Mouse (Mus musculus) CH12.LX (cell line): Measurements from ENCODE around the gene Trim17. TPM values are rescaled to one million over a fixed set of nuclear protein-coding genes. Genes with fewer than 3 reads are reported as not detected.

ENCODE experiments used
- DNase-seq: peaks from one replicate; pipeline ENCODE4 v3.0.0-alpha.2; 2013; ENCODE audit errors: extremely low read depth
- H3K27ac ChIP-seq: 2 replicates; pipeline ENCODE4 v1.5.1; 2012; ENCODE audit warnings: low read depth, mild to moderate bottlenecking, control low read depth, moderate library complexity; ENCODE audit not compliant: insufficient read depth
- H3K27me3 ChIP-seq: replicated peaks from 2 replicates; pipeline ENCODE3; 2012; ENCODE audit warnings: inconsistent platforms
- H3K36me3 ChIP-seq, 2 experiments: replicated peaks in 1 of 2; 2 replicates each; pipeline versions ENCODE3 to v1.6.1; 2012; ENCODE audit warnings: inconsistent platforms in 1 of 2, low read length in 1 of 2, mild to moderate bottlenecking in 1 of 2, mixed read lengths in 1 of 2, moderate library complexity in 1 of 2; ENCODE audit not compliant: control insufficient read depth in 1 of 2, insufficient read depth in 1 of 2
- H3K4me1 ChIP-seq, 2 experiments: 2 replicates each; pipeline ENCODE4 v1.6.1; 2012; ENCODE audit warnings: inconsistent platforms in 1 of 2, moderate library complexity in 1 of 2; ENCODE audit not compliant: insufficient read depth in 2 of 2, control insufficient read depth in 1 of 2
- H3K4me2 ChIP-seq: 2 replicates; pipeline ENCODE4 v1.6.1; 2012; ENCODE audit warnings: low read depth, mild to moderate bottlenecking, control low read depth; ENCODE audit not compliant: poor library complexity, insufficient read depth, severe bottlenecking
- H3K4me3 ChIP-seq, 3 experiments: fragments of 150-350 bp in 1 of 3; sonication (generic) in 1 of 3; replicated peaks in 1 of 3; 2 replicates each; pipeline versions ENCODE3 to v1.5.1; 2011 to 2012; ENCODE audit warnings: low read depth in 2 of 3, low read length in 2 of 3, mild to moderate bottlenecking in 2 of 3, moderate library complexity in 2 of 3, control low read depth in 1 of 3, improper control_type of control experiment in 1 of 3, inconsistent platforms in 1 of 3, mixed read lengths in 1 of 3; ENCODE audit not compliant: poor library complexity in 1 of 3
- H3K79me2 ChIP-seq: replicated peaks from 2 replicates; pipeline ENCODE4 v1.6.1; 2012; ENCODE audit warnings: mild to moderate bottlenecking, moderate library complexity; ENCODE audit not compliant: control insufficient read depth, poor library complexity, insufficient read depth, severe bottlenecking; ENCODE audit errors: extremely low read depth
- H3K9ac ChIP-seq: 2 replicates; pipeline ENCODE4 v1.6.1; 2012; ENCODE audit warnings: low read depth, mild to moderate bottlenecking, control low read depth, moderate library complexity; ENCODE audit not compliant: insufficient read depth
- H3K9me3 ChIP-seq: replicated peaks from 2 replicates; pipeline ENCODE3; 2012; ENCODE audit warnings: low read length, inconsistent platforms, mixed read lengths
- E2F4 ChIP-seq: IDR thresholded peaks from 2 replicates; pipeline ENCODE4 v1.6.1; 2011; ENCODE audit warnings: low read depth, low read length, improper control_type of control experiment; ENCODE audit not compliant: insufficient replicate concordance
- ELF1 ChIP-seq: IDR thresholded peaks from 2 replicates; pipeline ENCODE4 v1.6.1; 2014; ENCODE audit warnings: low read depth, mild to moderate bottlenecking, inconsistent platforms, low read length, improper control_type of control experiment
- GABPA ChIP-seq: IDR thresholded peaks from 2 replicates; pipeline ENCODE4 v1.6.1; 2012; ENCODE audit warnings: low read depth, low read length, improper control_type of control experiment, inconsistent platforms; ENCODE audit not compliant: insufficient replicate concordance
- JUN ChIP-seq: IDR thresholded peaks from 2 replicates; pipeline ENCODE4 v1.6.1; 2011; ENCODE audit warnings: low read depth, mild to moderate bottlenecking, low read length, improper control_type of control experiment, moderate library complexity; ENCODE audit not compliant: insufficient read depth
- MAX ChIP-seq: IDR thresholded peaks from 2 replicates; pipeline ENCODE4 v1.6.1; 2011; ENCODE audit warnings: low read length, improper control_type of control experiment
- MAZ ChIP-seq: IDR thresholded peaks from 2 replicates; pipeline ENCODE4 v1.6.1; 2012; ENCODE audit warnings: low read depth, mild to moderate bottlenecking, inconsistent platforms, low read length, improper control_type of control experiment, moderate library complexity
- MEF2A ChIP-seq: IDR thresholded peaks from 2 replicates; pipeline ENCODE4 v1.6.1; 2014; ENCODE audit warnings: low read depth, mild to moderate bottlenecking, inconsistent platforms, low read length, improper control_type of control experiment, borderline replicate concordance
- PAX5 ChIP-seq: IDR thresholded peaks from 2 replicates; pipeline ENCODE4 v1.6.1; 2012; ENCODE audit warnings: low read length, inconsistent platforms, mixed read lengths
- UBTF ChIP-seq: IDR thresholded peaks from 2 replicates; pipeline ENCODE4 v1.6.1; 2012; ENCODE audit warnings: low read depth, mild to moderate bottlenecking, inconsistent platforms, low read length, improper control_type of control experiment, moderate library complexity
- USF2 ChIP-seq: conservative IDR thresholded peaks from 2 replicates; pipeline ENCODE4 v1.6.1; 2011; ENCODE audit warnings: low read depth, low read length, improper control_type of control experiment
- ZKSCAN1 ChIP-seq: IDR thresholded peaks from 2 replicates; pipeline ENCODE4 v1.6.1; 2012; ENCODE audit warnings: low read depth, inconsistent platforms, low read length, improper control_type of control experiment, borderline replicate concordance
- ZMIZ1 ChIP-seq: IDR thresholded peaks from 2 replicates; pipeline ENCODE4 v1.6.1; 2012; ENCODE audit warnings: low read depth, mild to moderate bottlenecking, inconsistent platforms, low read length, improper control_type of control experiment
- dilution Hi-C: fragments of 300-500 bp; cut with MboI; formaldehyde crosslinking; loops from 2 replicates; pipeline ENCODE4 v1.14.3; 2020; ENCODE audit warnings: low sequenced_read_pairs; ENCODE audit not compliant: extremely low pct_unique_long_range_greater_than_20kb, extremely low pct_ligation_motif_present
- in situ Hi-C: fragments of 300-500 bp; cut with MboI; formaldehyde crosslinking; loops from 3 replicates; pipeline ENCODE4 v1.14.3; 2019; ENCODE audit warnings: low sequenced_read_pairs, low pct_ligation_motif_present, low pct_unique_long_range_greater_than_20kb, mixed read lengths
- polyA plus RNA-seq: library from polyadenylated mRNA; unstranded; fragments of >175 nt; gene quantifications from 2 replicates; pipeline ENCODE4 v1.2.1, GENCODE M21; 2012; ENCODE audit warnings: low read depth; ENCODE audit not compliant: insufficient read length
- total RNA-seq, 2 experiments: library from RNA; depleted of rRNA; stranded (reverse); fragments of 300-350 nt in 1 of 2; fragments of >200 nt in 1 of 2; gene quantifications; 2 replicates each; pipeline ENCODE4 v1.2.3; 2012 to 2014

Trim17 gene
- total and polyA plus RNA-seq, 3 experiments: 0.47 to 0.49 TPM; not detected in 1

- TF ChIP-seq GABPA: no peak
Measured at GRCm38 (mm10) chr11:58985299-58985917, 30.9 kb downstream of the Trim17 start (continued).

- Histone ChIP-seq H3K27me3 (no peaks in the 10 kb centered on the region), H3K27ac (no peak overlapping the region), H3K9me3 (no peaks in the 10 kb centered on the region), H3K4me3 (no peak overlapping the region), H3K4me2 (no peak overlapping the region), H3K9ac (no peak overlapping the region), H3K36me3 (peaks cover 67 to 80% of the 10 kb centered on the region in 2 experiments), H3K4me1 (peaks cover 1 to 36% of the 10 kb centered on the region in 2 experiments), H3K79me2 (no peaks in the 10 kb centered on the region)
- dilution Hi-C loops (no loop called here), in situ Hi-C loops (no loop called here)
- no peak for DNase-seq
- TF ChIP-seq MAZ (no peak), PAX5 (no peak), MEF2A (no peak), ELF1 (no peak), ZKSCAN1 (no peak)
Measured at GRCm38 (mm10) chr11:58989166-58989565, 34.7 kb downstream of the Trim17 start.

- no peak for TF ChIP-seq GABPA
- no peak for TF ChIP-seq E2F4
- no peak for TF ChIP-seq UBTF
- TF ChIP-seq JUN: no peak
- no peak for TF ChIP-seq ZMIZ1
- no peak for TF ChIP-seq MAX
- TF ChIP-seq USF2: no peak
- no peak for TF ChIP-seq MAZ
- H3K9ac ChIP-seq: no peak overlapping the region
- in situ Hi-C loops (no loop called here), dilution Hi-C loops (no loop called here)
- DNase-seq: no peak
- no peak overlapping the region for H3K4me2 ChIP-seq
- H3K27ac ChIP-seq: no peak overlapping the region
- H3K79me2 ChIP-seq: no peaks in the 10 kb centered on the region
- H3K4me3 ChIP-seq: no peak overlapping the region
- H3K4me1 ChIP-seq: peaks cover 3 to 26% of the 10 kb centered on the region in 2 experiments
- no peaks in the 10 kb centered on the region for H3K27me3 ChIP-seq
- H3K36me3 ChIP-seq: peaks cover 57 to 70% of the 10 kb centered on the region in 2 experiments
- H3K9me3 ChIP-seq: no peaks in the 10 kb centered on the region
Measured at GRCm38 (mm10) chr11:58990141-58990540, 35.7 kb downstream of the Trim17 start.
